Mouse (Mus musculus): Measurements from ENCODE around the gene Tmem33. TPM values are rescaled to one million over a fixed set of nuclear protein-coding genes. Genes with fewer than 3 reads are reported as not detected.
A peak's percentile ranks its signal among the peaks of the same experiment; 100 is the strongest.

The Tmem33 gene
- polyA plus RNA-seq, 1 experiment from 2014 or later, result 79.7 TPM

DNA sequence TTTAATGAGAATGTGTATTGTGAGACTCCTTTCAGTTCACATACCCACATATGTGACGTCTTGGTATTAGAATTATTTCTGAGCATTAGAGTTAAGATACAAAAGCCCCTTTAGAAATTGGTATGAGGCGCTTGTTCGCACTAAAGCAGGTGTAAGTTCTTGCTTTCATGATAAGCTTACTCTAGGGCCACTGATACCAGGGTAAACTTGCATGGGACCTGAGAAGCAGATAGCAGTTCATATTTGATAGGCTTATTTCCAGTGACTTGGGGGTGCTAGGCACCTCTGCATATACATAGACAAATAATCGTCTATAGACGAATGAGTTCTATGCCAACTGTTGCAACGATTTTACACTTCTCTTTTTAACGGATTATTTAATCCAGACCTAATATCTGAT is 2.6 kb downstream of the Tmem33 start:
- Histone ChIP-seq H3K4me1 (replicated peaks) (peaks cover 50% of the 10 kb centered on the region), H3K9me3 (replicated peaks) (no peaks in the 10 kb centered on the region), H3K9ac (peak overlapping the region; percentile 18; the same call in 1 of the 2 replicates), H3K4me3 (replicated peaks) (peak overlapping the region; percentile 96), H3K27me3 (no peaks in the 10 kb centered on the region), H3K27ac (replicated peaks) (peak overlapping the region; percentile 99), H3K4me2 (peak overlapping the region; percentile 71), H3K36me3 (replicated peaks) (peaks cover 46% of the 10 kb centered on the region)
- WGBS (ENCODE audit: insufficient replicate concordance), result 40% methylated on average over 7 of the region's 7 CpGs
- peak; percentile 54 for ATAC-seq (ENCODE audit: insufficient read depth)

DNA sequence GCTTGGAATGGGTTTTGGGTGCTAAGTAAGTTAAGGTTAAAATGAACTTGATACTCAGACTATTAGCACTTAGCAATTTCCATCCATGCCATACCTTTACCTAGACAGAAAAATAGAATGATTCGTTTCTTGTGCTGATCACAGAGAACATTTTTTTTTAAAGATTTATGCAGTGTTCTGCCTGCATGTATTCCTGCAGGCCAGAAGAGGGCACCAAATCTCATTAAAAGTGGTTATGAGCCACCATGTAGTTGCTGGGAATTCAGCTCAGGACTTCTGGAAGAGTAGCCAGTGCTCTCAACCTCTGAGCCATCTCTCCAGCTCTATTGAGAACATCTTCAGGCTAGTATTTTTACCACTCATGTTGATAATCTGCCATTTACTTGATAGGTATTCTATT is 5.7 kb downstream of the Tmem33 start:
- Histone ChIP-seq H3K9me3 (replicated peaks) (no peaks in the 10 kb centered on the region), H3K9ac (no peak overlapping the region), H3K36me3 (replicated peaks) (peaks cover 62% of the 10 kb centered on the region), H3K4me1 (replicated peaks) (peaks cover 33% of the 10 kb centered on the region), H3K27ac (replicated peaks) (no peak overlapping the region), H3K27me3 (no peaks in the 10 kb centered on the region), H3K4me3 (replicated peaks) (no peak overlapping the region), H3K4me2 (no peak overlapping the region)
- WGBS (ENCODE audit: insufficient replicate concordance), result 73% methylated on average over 1 of the region's 1 CpGs
- ATAC-seq (ENCODE audit: insufficient read depth), result no peak

DNA sequence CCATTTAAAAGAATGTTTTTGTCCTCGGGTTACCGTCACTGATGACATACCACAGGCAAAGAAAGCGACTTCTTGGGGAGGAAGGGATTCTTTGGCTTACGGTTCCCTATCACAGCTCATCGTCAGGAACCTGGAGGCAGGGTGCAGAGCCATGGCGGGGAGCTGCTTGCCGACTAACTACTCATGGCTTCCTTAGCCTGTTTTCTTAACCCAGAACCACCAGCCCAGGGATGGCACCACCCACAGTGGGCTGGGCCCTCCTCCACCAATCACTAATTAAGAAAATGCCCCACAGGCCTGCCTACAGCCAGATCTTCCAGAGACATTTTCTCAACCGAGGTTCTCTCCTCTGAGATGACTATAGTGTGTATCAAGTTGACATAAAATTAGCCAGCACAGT is 8.9 kb downstream of the Tmem33 start:
- Histone ChIP-seq H3K4me3 (replicated peaks) (no peak overlapping the region), H3K36me3 (replicated peaks) (peaks cover 49% of the 10 kb centered on the region), H3K9me3 (replicated peaks) (no peaks in the 10 kb centered on the region), H3K27ac (replicated peaks) (no peak overlapping the region), H3K4me1 (replicated peaks) (peaks cover 8% of the 10 kb centered on the region), H3K27me3 (no peaks in the 10 kb centered on the region), H3K9ac (no peak overlapping the region), H3K4me2 (no peak overlapping the region)
- WGBS (ENCODE audit: insufficient replicate concordance), result 86% methylated on average over 8 of the region's 8 CpGs
- ATAC-seq (ENCODE audit: insufficient read depth), result 0 out of 2 replicates have a peak, but pooled peaks have one; percentile 28

DNA sequence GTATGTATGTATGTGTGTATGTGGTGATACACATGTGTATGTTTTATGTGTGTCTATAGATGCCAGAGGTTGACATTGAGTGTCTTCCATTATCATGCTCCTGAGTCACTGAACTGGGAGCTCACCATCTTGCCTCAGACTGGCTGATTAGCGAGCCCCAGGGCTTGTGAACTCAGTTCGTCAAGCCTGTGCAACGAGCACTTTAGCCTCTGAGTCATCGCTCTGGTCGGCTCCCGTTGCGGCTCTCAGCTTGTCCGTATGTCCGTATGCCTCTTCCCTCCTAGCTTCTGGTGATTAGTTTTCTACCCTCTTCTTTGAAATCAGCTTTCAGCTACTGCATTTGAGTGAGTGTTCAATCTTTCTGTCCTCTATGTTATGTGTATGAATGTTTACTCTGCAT is 19.0 kb downstream of the Tmem33 start:
- Histone ChIP-seq H3K9me3 (replicated peaks) (no peaks in the 10 kb centered on the region), H3K4me3 (replicated peaks) (no peak overlapping the region), H3K27ac (replicated peaks) (peak overlapping the region; percentile 93), H3K36me3 (replicated peaks) (peaks cover 45% of the 10 kb centered on the region), H3K27me3 (no peaks in the 10 kb centered on the region), H3K4me2 (peak overlapping the region; percentile 19), H3K9ac (no peak overlapping the region), H3K4me1 (replicated peaks) (peaks cover 42% of the 10 kb centered on the region)
- 85% methylated on average over 9 of the region's 9 CpGs for WGBS (ENCODE audit: insufficient replicate concordance)
- ATAC-seq (ENCODE audit: insufficient read depth), result peak; percentile 38

DNA sequence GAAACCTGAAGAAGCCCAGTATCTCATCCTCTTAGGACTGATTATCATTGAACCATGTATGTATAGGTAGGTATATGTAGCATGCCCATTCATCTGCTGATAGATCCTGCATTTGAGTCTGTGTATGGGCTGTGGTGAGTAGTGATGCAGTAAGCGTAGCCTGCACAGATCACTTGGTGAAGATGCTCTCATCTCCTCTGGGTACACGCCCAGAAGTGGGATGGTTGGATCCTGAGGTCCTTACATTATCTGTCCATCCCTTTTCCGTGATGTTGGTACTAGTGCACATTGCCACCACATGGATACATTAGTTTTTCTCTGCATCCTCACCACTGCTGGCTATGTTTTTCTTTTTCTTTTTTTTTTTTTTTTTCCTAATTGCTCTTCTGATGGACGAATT is 19.5 kb downstream of the Tmem33 start:
- no peak overlapping the region for H3K9ac ChIP-seq
- peaks cover 50% of the 10 kb centered on the region for H3K36me3 ChIP-seq (replicated peaks)
- H3K4me2 ChIP-seq, result peak overlapping the region; percentile 19
- ATAC-seq (ENCODE audit: insufficient read depth), result peak; percentile 87
- no peaks in the 10 kb centered on the region for H3K27me3 ChIP-seq
- 55% methylated on average over 4 of the region's 4 CpGs for WGBS (ENCODE audit: insufficient replicate concordance)
- H3K27ac ChIP-seq (replicated peaks), result peak overlapping the region; percentile 93
- H3K4me3 ChIP-seq (replicated peaks), result no peak overlapping the region
- H3K4me1 ChIP-seq (replicated peaks), result peaks cover 42% of the 10 kb centered on the region
- no peaks in the 10 kb centered on the region for H3K9me3 ChIP-seq (replicated peaks)

DNA sequence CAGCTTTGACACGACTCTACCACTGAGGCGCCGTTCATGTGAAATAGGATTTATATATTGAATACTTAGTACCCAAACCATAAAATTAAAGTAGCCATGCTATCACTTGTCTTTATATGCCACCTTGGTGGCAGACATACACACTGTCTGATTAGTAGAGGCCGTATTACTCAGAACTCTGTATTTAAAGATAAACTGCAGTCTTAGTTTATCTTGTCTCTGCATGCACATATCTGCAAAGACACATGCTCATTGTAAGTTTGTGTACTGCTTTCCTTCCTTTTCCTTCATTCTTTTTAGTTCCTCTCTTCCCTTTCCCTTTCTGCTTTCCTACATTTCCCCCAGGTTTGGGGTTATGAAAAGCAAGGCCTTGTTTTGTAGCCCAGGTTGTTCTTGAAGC is 20.0 kb downstream of the Tmem33 start:
- peak overlapping the region; percentile 64 for H3K4me2 ChIP-seq
- ATAC-seq (ENCODE audit: insufficient read depth), result peak; percentile 96

DNA sequence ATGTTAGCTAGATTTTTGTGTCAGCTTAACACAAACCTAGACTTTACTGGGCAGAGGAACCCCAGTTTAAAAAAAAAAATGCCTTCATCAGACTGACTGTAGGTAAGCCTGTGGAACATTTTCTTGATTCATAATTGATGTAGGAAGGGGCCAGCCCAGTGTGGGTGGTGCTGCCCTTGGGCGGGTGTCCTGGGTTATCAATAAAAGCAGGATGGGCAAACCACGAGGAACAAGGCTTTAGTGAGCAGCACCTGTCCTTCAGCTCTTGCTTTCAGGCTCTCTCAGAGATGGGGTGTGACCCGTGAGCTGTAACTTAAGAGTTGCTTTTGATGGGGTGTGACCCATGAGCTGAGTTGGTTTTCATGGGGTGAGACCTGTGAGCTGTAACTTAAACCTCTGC is 34.7 kb downstream of the Tmem33 start:
- H3K27ac ChIP-seq (replicated peaks), result peak overlapping the region; percentile 66
- no peak overlapping the region for H3K4me3 ChIP-seq (replicated peaks)
- WGBS (ENCODE audit: insufficient replicate concordance), result 30% methylated on average over 3 of the region's 3 CpGs
- peak overlapping the region; percentile 45 for H3K4me2 ChIP-seq
- no peaks in the 10 kb centered on the region for H3K27me3 ChIP-seq
- H3K36me3 ChIP-seq (replicated peaks), result peaks cover 50% of the 10 kb centered on the region
- H3K9me3 ChIP-seq (replicated peaks), result no peaks in the 10 kb centered on the region
- peak overlapping the region; percentile 8; the same call in 1 of the 2 replicates for H3K9ac ChIP-seq
- H3K4me1 ChIP-seq (replicated peaks), result peaks cover 40% of the 10 kb centered on the region
- peak; percentile 81 for ATAC-seq (ENCODE audit: insufficient read depth)

More for the DNA sequence above, 20.0 kb downstream of the Tmem33 start:
- peak overlapping the region; percentile 93 for H3K27ac ChIP-seq (replicated peaks)
- H3K9ac ChIP-seq, result peak overlapping the region; percentile 30; the same call in 1 of the 2 replicates
- whole genome bisulfite sequencing (ENCODE audit: insufficient replicate concordance), result 49% methylated on average over 4 of the region's 4 CpGs
- peaks cover 55% of the 10 kb centered on the region for H3K36me3 ChIP-seq (replicated peaks)
- no peaks in the 10 kb centered on the region for H3K9me3 ChIP-seq (replicated peaks)
- peak overlapping the region; percentile 26; the same call in 1 of the 2 replicates for H3K4me3 ChIP-seq (replicated peaks)
- no peaks in the 10 kb centered on the region for H3K27me3 ChIP-seq
- H3K4me1 ChIP-seq (replicated peaks), result peaks cover 42% of the 10 kb centered on the region

DNA sequence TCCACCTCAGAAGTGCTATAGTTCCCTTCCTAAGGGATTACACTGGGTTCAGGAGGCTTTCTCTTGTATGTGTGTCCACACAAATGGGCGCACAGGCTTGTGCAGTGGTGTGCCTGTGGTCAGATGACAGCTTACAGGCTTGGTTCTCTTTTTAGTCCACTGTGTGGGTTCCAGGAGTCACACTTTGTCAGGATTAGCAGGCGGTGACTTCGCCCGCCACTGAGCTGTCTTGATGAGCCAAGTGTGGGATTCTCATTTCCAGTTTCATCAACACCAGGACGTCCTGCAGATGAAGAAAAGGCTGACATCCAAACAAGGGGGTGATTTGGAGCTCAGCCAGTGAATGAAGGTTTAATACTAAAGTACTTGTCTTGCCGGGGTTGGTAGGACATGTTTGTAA is 35.3 kb downstream of the Tmem33 start:
- Histone ChIP-seq H3K9ac (no peak overlapping the region), H3K27me3 (no peaks in the 10 kb centered on the region), H3K27ac (replicated peaks) (peak overlapping the region; percentile 66), H3K4me2 (no peak overlapping the region; the same call in 1 of the 2 replicates), H3K36me3 (replicated peaks) (peaks cover 53% of the 10 kb centered on the region), H3K9me3 (replicated peaks) (no peaks in the 10 kb centered on the region), H3K4me3 (replicated peaks) (no peak overlapping the region), H3K4me1 (replicated peaks) (peaks cover 46% of the 10 kb centered on the region)
- no peak for ATAC-seq (ENCODE audit: insufficient read depth)
- 84% methylated on average over 6 of the region's 6 CpGs for WGBS (ENCODE audit: insufficient replicate concordance)

DNA sequence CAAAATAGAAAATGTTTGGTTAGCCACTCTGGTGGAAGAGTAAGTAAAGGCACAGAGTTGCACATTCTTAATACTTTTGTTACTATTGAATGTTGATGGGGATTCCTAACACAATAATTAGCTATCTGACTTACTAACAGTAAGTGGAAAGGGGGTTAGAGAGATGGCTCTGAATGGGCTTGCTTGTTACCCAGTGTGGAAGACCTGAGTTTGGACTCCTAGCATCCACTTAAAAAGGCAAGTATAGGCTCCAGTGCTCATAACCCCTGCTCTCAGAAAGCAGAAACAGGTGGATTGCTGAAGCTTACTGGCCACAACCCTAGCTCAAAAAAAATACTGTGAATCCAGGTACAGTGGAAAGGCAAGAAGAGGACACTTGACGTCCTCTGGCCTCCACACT is 35.8 kb downstream of the Tmem33 start:
- no peaks in the 10 kb centered on the region for H3K9me3 ChIP-seq (replicated peaks)
- peaks cover 50% of the 10 kb centered on the region for H3K36me3 ChIP-seq (replicated peaks)
- no peak overlapping the region for H3K4me2 ChIP-seq
- peak overlapping the region; percentile 66; the same call in 1 of the 2 replicates for H3K27ac ChIP-seq (replicated peaks)
- no peak overlapping the region for H3K9ac ChIP-seq
- no peak overlapping the region for H3K4me3 ChIP-seq (replicated peaks)
- peaks cover 46% of the 10 kb centered on the region for H3K4me1 ChIP-seq (replicated peaks)
- H3K27me3 ChIP-seq, result no peaks in the 10 kb centered on the region
- ATAC-seq (ENCODE audit: insufficient read depth), result no peak
- whole genome bisulfite sequencing (ENCODE audit: insufficient replicate concordance), result 89% methylated on average over 1 of the region's 1 CpGs

DNA sequence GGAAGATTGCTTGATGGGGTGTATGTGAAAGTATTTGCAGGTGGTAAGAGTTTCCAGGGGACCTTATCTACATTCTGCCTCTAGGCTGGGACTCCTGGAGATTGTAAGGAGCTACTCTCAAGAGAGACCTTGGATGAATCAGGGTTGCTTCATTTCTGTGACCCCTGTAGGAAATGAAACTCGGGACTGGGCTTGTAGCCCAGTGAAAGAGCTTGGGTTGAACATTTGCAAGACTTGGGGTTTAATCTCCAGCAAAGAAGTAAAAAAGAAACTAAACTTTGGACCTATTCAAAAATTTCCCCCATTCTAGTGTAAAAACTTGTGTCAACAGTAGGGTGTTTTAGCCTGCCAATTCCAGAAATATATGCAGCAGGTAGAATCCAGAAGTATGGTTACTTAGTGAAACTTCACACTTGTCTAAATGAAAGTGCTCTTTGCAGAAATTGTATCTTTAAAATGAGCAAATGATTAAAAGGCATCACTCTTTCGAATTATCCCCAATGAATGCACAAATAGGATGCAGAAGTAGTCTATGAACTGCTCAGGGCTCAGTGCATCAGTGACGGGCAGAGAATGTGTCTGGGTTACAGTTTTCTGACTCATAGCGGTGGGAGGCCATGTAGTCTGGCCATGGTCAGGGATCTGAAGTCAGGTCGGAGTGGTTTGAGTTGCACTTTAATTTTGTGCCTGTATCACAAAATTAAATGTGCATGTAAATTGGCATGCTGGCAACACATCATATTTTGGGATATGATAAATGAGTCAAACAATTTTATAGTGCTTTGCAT is 36.9 kb downstream of the Tmem33 start:
- peaks cover 41% of the 10 kb centered on the region for H3K36me3 ChIP-seq (replicated peaks)
- no peak overlapping the region for H3K27ac ChIP-seq (replicated peaks)

DNA sequence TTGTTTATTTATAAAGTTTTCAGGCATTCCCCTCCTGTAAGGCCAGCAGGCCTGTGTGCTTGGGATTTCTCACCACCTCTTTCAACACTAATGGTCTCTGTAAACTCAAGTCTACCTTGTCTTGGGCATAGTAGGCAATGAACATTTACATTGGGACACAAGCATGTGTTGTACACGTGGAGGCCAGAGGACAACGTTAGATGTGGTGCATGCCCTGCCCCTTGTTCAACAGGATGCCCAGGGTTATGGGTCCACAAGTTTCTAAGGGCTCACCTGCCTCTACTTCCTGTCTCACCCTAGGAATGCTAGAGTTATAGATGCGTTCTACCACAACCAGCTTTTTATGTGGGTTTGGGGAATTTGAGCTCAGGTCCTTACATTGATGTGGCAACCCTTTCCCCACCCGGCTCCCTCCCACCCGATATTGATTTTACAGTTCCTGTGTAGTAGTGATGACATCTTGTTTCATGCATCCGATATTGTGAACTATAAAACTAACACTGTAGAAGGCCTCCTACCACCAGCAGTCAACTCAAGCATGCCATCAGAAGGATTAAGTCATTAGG is 39.6 kb downstream of the Tmem33 start:
- Histone ChIP-seq H3K36me3 (replicated peaks) (peaks cover 24% of the 10 kb centered on the region), H3K9me3 (replicated peaks) (no peaks in the 10 kb centered on the region), H3K4me1 (replicated peaks) (peaks cover 32% of the 10 kb centered on the region), H3K4me3 (replicated peaks) (no peak overlapping the region), H3K9ac (no peak overlapping the region), H3K27ac (replicated peaks) (peak overlapping the region; percentile 45; the same call in 1 of the 2 replicates), H3K27me3 (no peaks in the 10 kb centered on the region), H3K4me2 (no peak overlapping the region)
- no peak for ATAC-seq (ENCODE audit: insufficient read depth)
- WGBS (ENCODE audit: insufficient replicate concordance), result 72% methylated on average over 6 of the region's 6 CpGs

More for the DNA sequence above, 36.9 kb downstream of the Tmem33 start:
- H3K9me3 ChIP-seq (replicated peaks), result no peaks in the 10 kb centered on the region
- H3K4me1 ChIP-seq (replicated peaks), result peaks cover 46% of the 10 kb centered on the region
- H3K4me3 ChIP-seq (replicated peaks), result no peak overlapping the region
- H3K9ac ChIP-seq, result no peak overlapping the region
- WGBS (ENCODE audit: insufficient replicate concordance), result 71% methylated on average over 5 of the region's 5 CpGs
- H3K27me3 ChIP-seq, result no peaks in the 10 kb centered on the region
- no peak for ATAC-seq (ENCODE audit: insufficient read depth)
- no peak overlapping the region for H3K4me2 ChIP-seq

Measured in liver, embryonic 15.5 days (tissue).